Mouse (Mus musculus): ENCODE measurements around the gene Bach1.
"Not testable (repeated sequence)": the region's sequence is repeated elsewhere in the genome, so short reads cannot be mapped to it uniquely, and the experiment has no call there.

Bach1 gene

DNA sequence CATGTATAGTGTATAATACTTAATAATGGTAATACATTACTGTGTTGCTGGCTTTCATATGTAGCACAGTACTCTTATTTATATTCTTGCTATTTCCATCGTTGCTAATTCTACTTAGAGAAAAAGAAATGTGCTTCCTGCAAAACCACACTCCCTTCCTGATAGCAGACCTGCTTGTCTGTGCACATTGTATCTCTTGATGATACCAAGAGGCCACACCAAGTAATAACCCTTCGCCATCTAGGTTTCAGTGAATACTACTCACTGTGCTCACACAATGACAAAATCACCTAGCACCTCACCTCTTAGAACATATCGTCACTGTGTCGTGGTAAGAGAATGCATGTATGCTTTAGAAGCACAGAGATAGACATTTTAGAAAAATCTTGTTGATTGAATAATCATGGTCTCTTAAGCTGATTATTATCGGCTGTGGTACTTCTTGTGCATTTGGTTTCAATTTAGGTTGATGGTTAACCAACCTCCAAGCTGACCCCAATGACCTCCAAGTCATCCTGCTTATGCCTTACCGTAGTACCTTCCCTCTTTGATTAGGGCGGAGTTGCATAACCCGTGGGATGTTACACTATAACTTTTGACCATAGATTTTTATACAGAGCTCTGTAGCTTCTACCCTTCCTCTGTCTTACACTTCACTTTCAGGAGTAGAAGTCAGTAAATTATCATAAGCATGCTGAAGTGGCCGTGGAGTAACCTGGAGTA lies 17.7 kb upstream of the Bach1 start:
- DNase-seq (ENCODE audit: low read depth, low spot score) = no peak

DNA sequence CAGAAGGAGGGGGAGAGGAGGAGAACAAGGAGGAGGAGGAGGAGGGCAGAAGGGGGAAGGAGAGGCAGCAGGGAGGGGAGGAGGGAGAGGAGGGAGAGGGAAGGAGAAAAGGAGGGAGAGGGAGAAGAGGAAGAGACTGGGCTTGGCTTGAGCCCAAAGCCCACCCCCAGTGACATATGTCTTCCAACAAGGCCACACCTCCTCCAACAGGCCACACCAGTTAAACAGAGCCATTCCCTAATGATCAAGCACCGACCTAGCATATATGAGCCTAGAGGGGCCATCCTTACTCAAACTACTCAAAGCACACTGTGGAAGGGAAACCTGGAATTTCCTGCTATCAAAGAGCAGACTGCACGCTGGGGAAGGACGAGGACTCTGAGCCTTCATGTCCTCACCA lies 16.9 kb upstream of the Bach1 start:
- DNase-seq (ENCODE audit: low read depth, low spot score) = no peak

GRCm38 (mm10) chr16:87686458-87686857 lies 12.3 kb upstream of the Bach1 start:
- DNase-seq (ENCODE audit: low read depth, low spot score) = no peak

DNA sequence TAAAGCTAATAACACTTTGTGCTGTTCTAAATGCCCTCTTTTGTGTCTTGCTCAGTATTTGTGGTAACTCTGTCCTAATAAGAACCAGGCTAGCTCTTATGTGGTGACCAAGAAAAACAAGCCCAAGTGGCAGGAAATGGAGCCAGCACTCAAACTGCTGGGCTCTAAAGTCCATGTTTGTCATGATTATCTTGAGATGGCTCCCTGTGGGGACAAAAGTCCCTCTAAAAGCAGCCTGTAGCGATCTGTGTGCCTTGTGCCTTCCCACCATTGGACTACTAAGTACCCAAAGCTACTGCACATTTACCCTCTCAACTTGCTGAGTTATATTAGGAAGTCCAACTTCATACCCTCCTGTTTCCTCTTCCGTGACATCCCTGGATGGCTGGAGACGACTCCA lies 11.4 kb upstream of the Bach1 start:
- DNase-seq (ENCODE audit: low read depth, low spot score) = no peak

- DNase-seq (ENCODE audit: low read depth, low spot score) = not testable (repeated sequence)
Observed at GRCm38 (mm10) chr16:87688328-87688727, 10.4 kb upstream of the Bach1 start.

- not testable (repeated sequence) for DNase-seq (ENCODE audit: low read depth, low spot score)
Observed at GRCm38 (mm10) chr16:87688823-87689222, 9.9 kb upstream of the Bach1 start.

DNA sequence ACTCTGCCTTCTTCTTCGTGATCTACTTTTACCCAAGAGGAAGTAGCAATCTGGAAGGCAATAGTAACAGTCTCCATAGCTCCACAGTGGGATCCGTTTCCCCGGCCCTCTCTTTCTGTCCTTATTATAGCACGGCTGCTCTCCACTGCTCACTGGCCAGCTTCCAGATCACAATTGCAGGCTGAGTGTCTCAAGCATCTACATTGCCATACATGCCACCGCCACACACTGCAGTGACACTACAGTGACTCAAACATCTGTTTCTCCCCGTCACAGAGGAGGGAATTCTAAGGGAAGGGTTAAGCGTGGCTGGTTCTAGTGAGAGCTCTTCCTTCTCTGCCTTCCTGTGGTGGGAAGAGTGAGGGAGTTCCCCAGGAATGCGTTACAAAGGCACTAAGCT lies 9.5 kb upstream of the Bach1 start:
- no peak for DNase-seq (ENCODE audit: low read depth, low spot score)

DNA sequence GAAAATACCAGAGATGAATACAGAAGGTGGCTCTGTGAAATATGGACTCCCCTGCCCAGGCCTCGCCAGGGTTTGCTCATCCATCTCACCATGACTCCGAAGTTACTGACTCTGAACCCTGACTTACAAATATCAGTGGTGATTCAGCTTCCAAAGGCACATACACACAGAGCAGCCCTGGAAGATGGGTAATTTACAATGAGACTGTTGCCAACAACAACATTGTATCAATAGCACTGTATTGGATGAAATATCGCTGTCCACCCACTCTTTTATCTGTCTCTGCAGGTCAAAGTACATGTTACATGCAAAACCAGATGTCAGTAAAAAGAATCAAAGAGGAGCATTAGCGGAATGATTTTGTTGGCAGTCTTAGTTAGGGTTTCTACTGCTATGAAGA lies 8.2 kb upstream of the Bach1 start:
- DNase-seq (ENCODE audit: low read depth, low spot score) = no peak

DNA sequence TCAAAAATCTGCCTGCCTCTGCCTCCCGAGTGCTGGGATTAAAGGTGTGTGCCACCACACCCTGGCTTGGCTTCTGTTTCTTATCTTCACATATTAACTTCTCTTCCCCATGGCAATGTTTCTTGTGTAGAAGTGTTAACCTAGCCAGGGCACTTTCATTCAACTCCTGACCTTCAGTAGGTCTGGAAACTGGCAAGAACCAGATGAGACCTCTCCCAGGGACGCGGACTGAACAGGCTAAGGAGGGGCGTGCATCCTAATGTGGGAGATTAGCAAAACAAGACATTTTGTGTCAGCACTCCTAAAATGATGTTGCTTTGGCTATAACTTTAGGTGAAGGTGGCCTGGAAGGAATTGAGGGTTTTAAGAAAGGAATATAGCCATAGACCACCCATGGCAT lies 7.6 kb upstream of the Bach1 start:
- DNase-seq (ENCODE audit: low read depth, low spot score) = no peak

DNA sequence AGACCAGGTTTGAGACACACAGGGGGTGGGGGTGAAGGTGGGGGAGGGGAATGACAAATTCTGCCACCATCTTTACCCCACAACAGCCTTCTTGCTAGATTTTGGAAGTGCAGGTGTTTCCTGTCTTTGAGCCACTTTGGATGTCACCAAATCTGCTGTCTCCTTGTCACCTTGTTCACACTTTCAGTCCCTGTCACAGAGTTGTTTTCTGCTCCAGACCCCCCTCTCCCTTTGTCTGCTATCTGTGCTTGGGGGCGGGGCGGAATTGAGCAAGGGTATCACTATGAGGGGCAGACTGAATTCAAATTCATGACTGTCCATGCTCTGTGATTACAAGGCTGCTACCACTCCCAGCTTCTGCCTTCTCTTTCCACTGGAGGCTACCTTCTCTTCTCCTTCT lies 6.2 kb upstream of the Bach1 start:
- DNase-seq (ENCODE audit: low read depth, low spot score) = no peak

- DNase-seq (ENCODE audit: low read depth, low spot score) = no peak
Observed at GRCm38 (mm10) chr16:87697707-87698365, 909 bp upstream of the Bach1 start.

DNA sequence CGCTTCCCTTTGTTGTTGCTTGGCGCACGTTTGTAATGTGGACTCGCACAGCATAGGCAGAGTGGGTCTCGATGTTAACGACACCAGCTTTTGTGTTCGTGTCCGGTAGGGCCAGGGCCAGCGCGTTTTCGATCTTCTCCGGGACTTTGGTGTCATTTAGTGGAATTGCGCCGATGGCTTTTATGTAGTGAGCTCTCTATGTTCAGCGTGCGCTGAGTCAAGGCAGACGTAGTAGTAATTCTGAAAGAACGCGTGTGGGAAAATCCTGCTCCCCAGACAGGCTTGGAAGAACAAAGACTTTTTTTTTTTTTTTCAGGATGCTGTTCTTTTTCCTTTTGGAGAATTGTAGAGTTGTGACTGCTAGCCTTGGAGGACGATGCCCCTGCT lies 554 bp downstream of the Bach1 start:
- peak; percentile 17 for DNase-seq (ENCODE audit: low read depth, low spot score)

DNA sequence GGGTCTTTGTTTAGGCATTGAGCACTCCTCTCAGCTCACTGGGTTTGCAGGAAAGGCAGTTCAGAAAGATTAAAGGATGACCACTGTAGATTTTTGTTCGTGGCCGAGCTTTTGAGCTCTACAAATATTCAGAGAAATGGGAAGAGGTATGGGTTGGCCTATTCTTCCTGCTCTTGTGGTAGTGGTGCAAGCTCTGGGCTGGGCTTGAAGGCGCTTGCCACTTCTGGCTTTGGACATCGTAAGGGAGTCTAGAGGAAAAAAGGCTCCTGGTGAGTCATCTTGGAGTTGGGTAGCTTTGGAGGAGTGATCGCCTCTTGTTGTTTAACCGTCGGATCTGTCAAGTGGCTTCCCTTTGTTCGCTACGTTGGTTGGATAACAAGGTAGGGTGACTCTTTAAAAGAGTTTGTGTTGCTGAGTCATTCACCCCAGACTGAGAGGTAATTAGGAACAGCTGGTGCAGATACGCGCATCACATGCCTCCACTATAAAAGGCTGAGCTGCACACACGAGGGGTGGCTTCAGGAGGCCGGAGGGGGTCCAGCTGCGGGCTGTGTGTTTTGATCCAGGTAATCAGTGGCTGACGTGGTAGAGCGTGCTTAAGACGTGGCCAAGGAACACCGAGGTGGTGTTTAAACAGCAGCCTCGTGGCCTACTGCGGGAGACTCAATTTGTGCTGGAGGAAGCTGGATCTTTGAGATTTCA lies 1.1 kb downstream of the Bach1 start:
- DNase-seq (ENCODE audit: low read depth, low spot score) = peak; percentile 59

GRCm38 (mm10) chr16:87700395-87700765 lies 1.6 kb downstream of the Bach1 start:
- DNase-seq (ENCODE audit: low read depth, low spot score) = no peak

DNA sequence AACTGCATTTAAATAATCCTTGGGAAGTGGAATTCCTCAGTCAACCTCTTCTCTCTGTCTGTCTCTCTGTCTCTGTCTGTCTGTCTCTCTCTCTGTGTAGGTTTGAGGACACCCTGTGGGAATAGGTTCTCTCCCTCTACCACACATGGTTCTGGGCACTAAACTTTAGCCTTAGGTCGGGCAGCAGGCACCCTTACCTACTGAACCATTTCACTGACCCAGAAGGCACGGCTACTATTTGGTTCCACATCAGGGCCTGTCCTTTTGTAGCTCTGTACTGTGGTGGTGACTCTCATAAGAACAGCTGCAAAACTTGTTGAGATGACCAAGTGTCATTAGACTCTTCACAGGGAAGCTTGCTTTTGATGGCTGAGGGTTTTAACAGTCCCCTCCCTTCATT lies 3.1 kb downstream of the Bach1 start:
- DNase-seq (ENCODE audit: low read depth, low spot score) = no peak

GRCm38 (mm10) chr16:87702881-87703280 lies 4.1 kb downstream of the Bach1 start:
- no peak for DNase-seq (ENCODE audit: low read depth, low spot score)

- DNase-seq (ENCODE audit: low read depth, low spot score) = no peak
Observed at GRCm38 (mm10) chr16:87704225-87704624, 5.5 kb downstream of the Bach1 start.

GRCm38 (mm10) chr16:87705892-87706589 lies 7.3 kb downstream of the Bach1 start:
- DNase-seq (ENCODE audit: low read depth, low spot score) = peak; percentile 38

DNA sequence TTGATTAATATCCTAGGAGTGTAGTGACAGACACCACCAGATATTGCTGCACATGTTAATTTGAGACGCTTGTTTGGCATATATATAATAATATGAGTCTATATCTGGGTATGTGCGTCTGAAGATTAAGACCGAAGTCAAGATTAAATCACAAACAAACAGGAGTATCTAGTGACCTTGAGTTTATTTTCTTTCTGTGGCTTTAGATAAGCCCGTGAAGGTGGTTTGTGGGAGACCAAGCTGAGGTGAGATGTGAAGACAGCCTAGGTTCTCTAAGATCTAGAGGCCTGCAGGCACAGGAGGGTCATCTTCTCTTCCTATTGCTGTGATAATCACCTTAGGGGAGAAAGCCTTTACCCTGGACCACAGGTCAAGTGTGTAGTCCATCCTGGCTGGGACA lies 8.6 kb downstream of the Bach1 start:
- no peak for DNase-seq (ENCODE audit: low read depth, low spot score)

- DNase-seq (ENCODE audit: low read depth, low spot score) = no peak
Observed at GRCm38 (mm10) chr16:87708570-87708969, 9.8 kb downstream of the Bach1 start.

GRCm38 (mm10) chr16:87709144-87709543 lies 10.4 kb downstream of the Bach1 start:
- DNase-seq (ENCODE audit: low read depth, low spot score) = peak; percentile 53

DNA sequence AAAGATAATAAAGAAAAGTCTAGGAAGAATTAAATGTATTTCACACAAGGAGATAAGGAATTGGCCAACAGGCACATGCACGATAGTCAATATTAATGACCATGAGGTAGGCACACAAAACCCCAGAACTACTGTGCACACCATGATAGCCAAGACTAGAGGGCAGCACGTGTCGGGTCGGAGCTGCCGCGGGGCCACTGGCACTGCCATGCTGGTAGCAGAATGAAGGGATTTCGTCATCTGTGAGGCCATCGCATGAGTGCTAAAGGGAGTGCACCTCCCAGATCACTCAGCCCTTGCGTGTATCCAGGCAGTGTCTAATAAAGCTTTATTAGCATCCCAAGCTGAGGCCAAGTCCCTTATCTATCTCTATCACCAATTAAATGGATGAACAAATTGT lies 11.2 kb downstream of the Bach1 start:
- DNase-seq (ENCODE audit: low read depth, low spot score) = no peak

Data from CD4-positive, CD25-positive, alpha-beta regulatory T cell, adult 2 months (primary cell).